Mouse (Mus musculus) MEL (cell line): ENCODE results near the gene 1700029I15Rik.

ENCODE experiments used
- BHLHE40 ChIP-seq: IDR thresholded peaks from 2 replicates; pipeline ENCODE4 v1.6.1; 2012; ENCODE audit warnings: low read depth, mild to moderate bottlenecking, inconsistent platforms, low read length, improper control_type of control experiment, borderline replicate concordance
- EP300 ChIP-seq, 2 experiments: IDR thresholded peaks; 2 replicates each; pipeline ENCODE4 v1.6.1; 2011; ENCODE audit warnings: improper control_type of control experiment in 2 of 2, low read length in 2 of 2, low read depth in 1 of 2, mild to moderate bottlenecking in 1 of 2
- GABPA ChIP-seq: IDR thresholded peaks from 2 replicates; pipeline ENCODE4 v1.6.1; 2012; ENCODE audit warnings: low read depth, mild to moderate bottlenecking, inconsistent platforms, low read length, improper control_type of control experiment, moderate library complexity
- KAT2A ChIP-seq: conservative IDR thresholded peaks from 2 replicates; pipeline ENCODE4 v1.6.1; 2012; ENCODE audit warnings: low read depth, low read length, improper control_type of control experiment, inconsistent platforms
- MAX ChIP-seq: IDR thresholded peaks from 2 replicates; pipeline ENCODE4 v1.6.1; 2011; ENCODE audit warnings: low read length, improper control_type of control experiment
- POLR2A ChIP-seq, 2 experiments: IDR thresholded peaks; 2 replicates each; pipeline ENCODE4 v1.6.1; 2011 to 2012; ENCODE audit warnings: low read length in 2 of 2, mild to moderate bottlenecking in 2 of 2, control low read depth in 1 of 2, improper control_type of control experiment in 1 of 2, low read depth in 1 of 2, moderate library complexity in 1 of 2; ENCODE audit not compliant: control insufficient read depth in 1 of 2, insufficient read depth in 1 of 2, poor library complexity in 1 of 2
- POLR2AphosphoS2 ChIP-seq: IDR thresholded peaks from 2 replicates; pipeline ENCODE4 v1.6.1; 2011; ENCODE audit warnings: low read length, improper control_type of control experiment
- POLR2AphosphoS5 ChIP-seq: IDR thresholded peaks from 2 replicates; pipeline ENCODE4 v1.6.1; 2012; ENCODE audit warnings: low read depth, borderline replicate concordance, mild to moderate bottlenecking, inconsistent platforms, low read length, moderate library complexity, mixed read lengths

DNA sequence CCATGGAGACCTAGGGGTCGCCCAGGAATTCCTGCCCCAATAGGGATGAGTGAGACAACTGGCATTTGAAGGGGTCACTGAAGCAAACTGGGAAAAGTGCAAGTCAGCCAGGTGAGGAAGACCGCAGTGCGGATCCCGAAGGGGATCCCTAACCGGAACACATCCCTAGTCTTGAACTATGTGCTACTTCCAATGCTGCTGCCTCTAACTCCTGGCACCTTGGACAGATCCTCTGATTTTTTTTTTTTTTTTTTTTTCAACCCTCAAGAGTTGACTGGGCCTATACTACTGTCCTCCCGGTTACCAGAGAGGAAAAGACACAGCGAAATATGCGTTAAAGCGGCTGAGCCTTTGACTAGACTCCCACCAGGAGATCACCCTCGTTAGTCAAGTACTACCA, 7.3 kb downstream of the 1700029I15Rik start:
- TF ChIP-seq POLR2A (IDR thresholded peaks at IDR 0.05; ENCODE audit: control insufficient read depth in 1 of 2, insufficient read depth in 1 of 2, low read depth in 1 of 2, low read length in 2 of 2, poor library complexity in 1 of 2) (no peak), EP300 (IDR thresholded peaks at IDR 0.05; ENCODE audit: low read depth in 1 of 2, low read length in 2 of 2) (no peak), GABPA (no peak), POLR2AphosphoS2 (no peak), KAT2A (no peak), POLR2AphosphoS5 (no peak), MAX (no peak), BHLHE40 (no peak)
